Mouse (Mus musculus): Measurements from ENCODE around the gene Tspoap1. TPM values are rescaled to one million over a fixed set of nuclear protein-coding genes. Genes with fewer than 3 reads are reported as not detected.
A peak's percentile ranks its signal among the peaks of the same experiment; 100 is the strongest.

Tspoap1 gene
- total RNA-seq, 2 experiments from 2014 or later: 128 to 144 TPM

GRCm38 (mm10) chr11:87758161-87758911, 2.0 kb upstream of the Tspoap1 start:
- DNase-seq (ENCODE audit: low spot score in 2 of 2): no peak

- no peak for DNase-seq (ENCODE audit: low spot score in 2 of 2)
These were observed 1.3 kb upstream of the Tspoap1 start for GRCm38 (mm10) chr11:87758957-87759608.

GRCm38 (mm10) chr11:87759609-87760005, 734 bp upstream of the Tspoap1 start:
- DNase-seq (ENCODE audit: low spot score in 2 of 2): peak in 1 of 2 experiments; percentile 60

- no peak for DNase-seq (ENCODE audit: low spot score in 2 of 2)
These were observed 910 bp downstream of the Tspoap1 start for GRCm38 (mm10) chr11:87761181-87761721.

GRCm38 (mm10) chr11:87761806-87762701, 1.7 kb downstream of the Tspoap1 start:
- DNase-seq (ENCODE audit: low spot score in 2 of 2): peak in 1 of 2 experiments; percentile 25

GRCm38 (mm10) chr11:87762702-87763385, 2.5 kb downstream of the Tspoap1 start:
- peak in 1 of 2 experiments; percentile 26 for DNase-seq (ENCODE audit: low spot score in 2 of 2)

- DNase-seq (ENCODE audit: low spot score in 2 of 2): peak; percentile 50 to 60
These were observed 3.2 kb downstream of the Tspoap1 start for GRCm38 (mm10) chr11:87763511-87763987.

GRCm38 (mm10) chr11:87763988-87764876, 3.9 kb downstream of the Tspoap1 start:
- DNase-seq (ENCODE audit: low spot score in 2 of 2): peak; percentile 51

- DNase-seq (ENCODE audit: low spot score in 2 of 2): no peak
These were observed 8.4 kb downstream of the Tspoap1 start for GRCm38 (mm10) chr11:87768745-87769144.

GRCm38 (mm10) chr11:87770989-87771388, 10.6 kb downstream of the Tspoap1 start:
- peak; percentile 42 to 73 for DNase-seq (ENCODE audit: low spot score in 2 of 2)

GRCm38 (mm10) chr11:87772354-87772753, 12.0 kb downstream of the Tspoap1 start:
- no peak for DNase-seq (ENCODE audit: low spot score in 2 of 2)

- DNase-seq (ENCODE audit: low spot score in 2 of 2): peak; percentile 72 to 76
These were observed 17.9 kb downstream of the Tspoap1 start for GRCm38 (mm10) chr11:87778100-87778765.

- no peak for DNase-seq (ENCODE audit: low spot score in 2 of 2)
These were observed 18.6 kb downstream of the Tspoap1 start for GRCm38 (mm10) chr11:87778915-87779314.

GRCm38 (mm10) chr11:87779392-87779791, 19.1 kb downstream of the Tspoap1 start:
- DNase-seq (ENCODE audit: low spot score in 2 of 2): no peak

GRCm38 (mm10) chr11:87780130-87780529, 19.8 kb downstream of the Tspoap1 start:
- DNase-seq (ENCODE audit: low spot score in 2 of 2): no peak

GRCm38 (mm10) chr11:87790088-87790487, 29.7 kb downstream of the Tspoap1 start:
- DNase-seq (ENCODE audit: low spot score in 2 of 2): no peak

- DNase-seq (ENCODE audit: low spot score in 2 of 2): no peak
These were observed 33.1 kb downstream of the Tspoap1 start, which contains the start of gene Mpo for GRCm38 (mm10) chr11:87793460-87793859. Gene Mpo, plus strand, starts transcription at chr11:87793581.

- peak; percentile 65 to 66 for DNase-seq (ENCODE audit: low spot score in 2 of 2)
These were observed 41.5 kb downstream of the Tspoap1 start for GRCm38 (mm10) chr11:87801711-87802275.

Measured in layer of hippocampus, adult 18-20 months (tissue).